Mouse (Mus musculus) hindbrain, embryonic 16.5 days (tissue): ENCODE data around the gene Bloc1s1. TPM values are rescaled to one million over a fixed set of nuclear protein-coding genes. Genes with fewer than 3 reads are reported as not detected.

Experiments used
- ATAC-seq: fragments of 200-750 bp; cut with Nextera tagmentation; 2 replicates; pipeline ENCODE4 v1.8.0; 2017; ENCODE audit warnings: moderate TSS enrichment, moderate library complexity
- H3K27ac ChIP-seq: fragments of 300-500 bp; sonication (generic); 2 replicates; pipeline ENCODE4 v1.5.1; 2014; ENCODE audit warnings: low read depth, mild to moderate bottlenecking, control low read depth, low read length, moderate library complexity
- H3K27me3 ChIP-seq: fragments of 300-500 bp; sonication (generic); replicated peaks from 2 replicates; pipeline ENCODE4 v1.6.1; 2014; ENCODE audit warnings: low read length; ENCODE audit not compliant: control insufficient read depth, insufficient read depth
- H3K36me3 ChIP-seq: fragments of 300-500 bp; sonication (generic); 2 replicates; pipeline ENCODE4 v1.6.1; 2014; ENCODE audit warnings: mild to moderate bottlenecking, low read length, moderate library complexity, mixed read lengths; ENCODE audit not compliant: control insufficient read depth, insufficient read depth
- H3K4me1 ChIP-seq: fragments of 300-500 bp; sonication (generic); 2 replicates; pipeline ENCODE4 v1.6.1; 2014; ENCODE audit warnings: low read depth, low read length; ENCODE audit not compliant: control insufficient read depth, insufficient read depth
- H3K4me2 ChIP-seq: fragments of 300-500 bp; sonication (generic); 2 replicates; pipeline ENCODE4 v1.6.1; 2014; ENCODE audit warnings: mild to moderate bottlenecking, low read length, control low read depth, moderate library complexity
- H3K4me3 ChIP-seq: fragments of 300-500 bp; sonication (generic); 2 replicates; pipeline ENCODE4 v1.5.1; 2014; ENCODE audit warnings: mild to moderate bottlenecking, low read length, control low read depth, moderate library complexity
- H3K9ac ChIP-seq: fragments of 300-500 bp; sonication (generic); 2 replicates; pipeline ENCODE4 v1.6.1; 2014; ENCODE audit warnings: low read depth, mild to moderate bottlenecking, control low read depth, low read length, moderate library complexity
- H3K9me3 ChIP-seq: fragments of 300-500 bp; sonication (generic); 2 replicates; pipeline ENCODE4 v1.6.1; 2014; ENCODE audit warnings: mild to moderate bottlenecking, low read length, moderate library complexity; ENCODE audit not compliant: control insufficient read depth
- WGBS: fragments of 180-500 bp; shearing (Covaris S2); extraction: QIAGEN DNeasy Blood & Tissue Kit; methylation state at CpG from one replicate; pipeline ENCODE4 v1.1.7; 2014; 5-methylcytosine and 5-hydroxymethylcytosine counted together
- polyA plus RNA-seq: library from polyadenylated mRNA; unstranded; fragments of >200 nt; fragmentation: Nextera tagmentation; extraction: Ambion mirVana; gene quantifications from 2 replicates; pipeline ENCODE4 v1.2.1, GENCODE M21; 2015

Bloc1s1 gene
- polyA plus RNA-seq, 1 experiment from 2014 or later, result 278 TPM

DNA sequence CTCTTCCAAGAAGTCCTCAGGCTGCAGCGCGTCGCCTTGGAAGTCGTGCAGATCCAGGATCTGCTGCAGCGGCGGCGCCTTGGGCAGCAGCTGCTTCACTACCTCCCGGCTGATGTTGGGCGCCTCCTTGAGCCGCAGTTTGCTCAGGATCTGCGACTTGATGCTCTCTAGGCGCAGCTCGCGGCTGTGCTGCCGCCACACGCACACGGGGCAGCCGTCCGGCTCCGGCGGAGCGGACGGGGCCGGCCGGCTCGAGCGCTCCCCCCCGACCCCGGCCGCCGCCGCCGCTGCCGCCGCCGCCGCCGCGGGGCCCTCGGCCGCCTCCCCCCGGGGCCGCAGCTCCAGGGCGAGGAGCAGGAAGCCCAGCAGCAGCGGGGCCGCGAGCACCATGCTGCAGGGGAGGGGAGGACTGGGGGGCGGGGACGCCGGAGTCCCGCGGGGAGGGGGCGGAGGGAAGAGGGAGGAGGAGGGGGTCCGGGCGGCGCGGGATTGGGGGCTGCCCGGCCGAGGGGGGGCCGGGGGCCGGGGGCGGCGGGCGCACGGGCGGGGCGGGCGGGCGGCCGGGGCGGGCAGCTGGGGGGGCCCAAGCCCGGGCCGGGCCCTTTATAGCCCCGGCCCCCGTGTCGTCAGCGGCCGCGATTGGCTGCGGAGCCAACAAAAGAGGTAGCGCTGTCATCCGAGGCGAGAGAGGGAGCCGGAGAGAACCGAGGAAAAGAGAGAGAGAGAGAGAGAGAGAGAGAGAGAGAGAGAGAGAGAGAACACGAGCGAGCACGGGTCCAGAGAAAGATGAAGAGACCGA lies 32.3 kb downstream of the Bloc1s1 start, which contains the start of gene Gdf11:
Gene Gdf11, minus strand, starts transcription at position 423 of the 799 bp plus-strand sequence.
- Histone ChIP-seq H3K27me3 (no peaks in the 10 kb centered on the region), H3K4me1 (peaks cover 26% of the 10 kb centered on the region), H3K4me3 (peak within 1 kb of the TSS; percentile 91), H3K9ac (peak within 1 kb of the TSS; percentile 88), H3K27ac (peak within 1 kb of the TSS; percentile 94), H3K36me3 (no peaks in the 10 kb centered on the region), H3K9me3 (no peaks in the 10 kb centered on the region), H3K4me2 (peak within 1 kb of the TSS; percentile 59)
- WGBS, result under 1% methylated on average over 61 of the region's 89 CpGs
- peak; percentile 84 for ATAC-seq

DNA sequence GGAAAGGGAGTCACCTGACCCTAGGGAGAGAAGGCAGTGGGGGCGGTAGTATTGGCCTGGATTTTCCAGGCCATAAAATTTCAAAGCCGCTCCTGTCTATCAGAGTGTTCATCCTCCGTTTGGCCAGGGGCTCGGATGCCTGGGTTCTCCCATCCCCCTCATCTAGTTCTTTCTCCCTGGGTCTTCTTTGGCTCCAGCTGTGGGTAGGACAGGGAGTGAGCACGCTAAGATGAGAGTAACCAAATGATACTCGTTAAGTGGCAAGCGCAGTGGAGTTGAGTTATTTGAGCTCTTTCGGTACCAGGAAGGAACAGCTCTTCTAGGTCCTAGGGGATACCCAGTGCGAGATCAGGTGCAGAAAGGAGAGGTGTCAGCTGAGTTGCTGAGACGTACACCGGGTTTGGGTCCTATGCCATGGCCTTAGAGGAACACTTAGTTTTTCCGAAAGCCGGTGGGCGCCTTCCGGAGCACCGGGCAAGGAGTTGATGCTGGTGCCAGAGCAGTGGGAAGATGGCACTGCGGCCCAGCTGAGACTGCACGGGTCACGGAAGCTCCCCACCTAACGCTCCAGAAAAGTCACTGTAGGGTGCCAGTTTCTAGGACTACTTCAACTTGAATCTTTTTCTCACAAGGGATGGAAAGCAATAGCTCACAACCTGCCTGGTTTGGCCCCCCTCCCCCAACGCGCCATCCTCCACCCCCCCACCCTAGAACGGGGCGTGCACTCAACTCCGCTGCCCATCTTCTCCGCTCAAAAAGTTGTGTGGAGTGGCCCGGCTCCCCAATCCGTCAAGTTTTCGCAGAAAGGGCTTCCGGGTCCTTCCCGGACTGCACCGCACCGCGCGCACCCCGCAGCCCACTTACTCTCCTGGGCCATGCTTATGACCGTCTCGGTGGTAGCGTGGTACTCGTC lies 33.2 kb downstream of the Bloc1s1 start:
- peak overlapping the region; percentile 94 for H3K27ac ChIP-seq
- no peaks in the 10 kb centered on the region for H3K27me3 ChIP-seq
- 0 out of 2 replicates have a peak, but pooled peaks cover 2% of the 10 kb centered on the region for H3K36me3 ChIP-seq
- H3K4me2 ChIP-seq, result peak overlapping the region; percentile 59
- peak; percentile 3; the same call in 1 of the 2 replicates for ATAC-seq
- under 1% methylated on average over 40 of the region's 40 CpGs for WGBS
- H3K9me3 ChIP-seq, result no peaks in the 10 kb centered on the region
- H3K9ac ChIP-seq, result peak overlapping the region; percentile 88
- peak overlapping the region; percentile 91 for H3K4me3 ChIP-seq
- H3K4me1 ChIP-seq, result peaks cover 26% of the 10 kb centered on the region

DNA sequence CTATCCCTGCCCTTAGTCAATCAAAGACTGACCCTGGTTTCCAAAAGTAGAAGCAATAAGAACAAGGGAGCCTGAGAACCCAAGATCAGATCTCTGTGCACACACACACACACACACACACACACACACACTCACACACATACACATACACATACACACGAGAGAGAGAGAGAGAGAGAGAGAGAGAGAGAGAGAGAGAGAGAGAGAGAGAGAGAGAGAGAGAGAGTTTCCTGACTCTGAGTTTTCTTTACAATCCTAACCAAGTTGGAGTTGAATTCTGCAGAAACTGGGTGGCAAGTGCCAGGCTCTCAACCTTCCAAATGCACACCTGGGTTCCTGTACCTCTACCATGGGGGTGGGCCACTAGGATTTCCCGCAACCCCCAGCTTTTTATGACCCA lies 34.0 kb downstream of the Bloc1s1 start:
- Histone ChIP-seq H3K9ac (peak overlapping the region; percentile 88), H3K4me1 (peaks cover 26% of the 10 kb centered on the region), H3K27me3 (no peaks in the 10 kb centered on the region), H3K4me3 (peak overlapping the region; percentile 91), H3K4me2 (peak overlapping the region; percentile 59), H3K9me3 (no peaks in the 10 kb centered on the region), H3K27ac (peak overlapping the region; percentile 30), H3K36me3 (0 out of 2 replicates have a peak, but pooled peaks cover 2% of the 10 kb centered on the region)
- ATAC-seq, result no peak
- WGBS, result 15% methylated on average over 2 of the region's 2 CpGs

DNA sequence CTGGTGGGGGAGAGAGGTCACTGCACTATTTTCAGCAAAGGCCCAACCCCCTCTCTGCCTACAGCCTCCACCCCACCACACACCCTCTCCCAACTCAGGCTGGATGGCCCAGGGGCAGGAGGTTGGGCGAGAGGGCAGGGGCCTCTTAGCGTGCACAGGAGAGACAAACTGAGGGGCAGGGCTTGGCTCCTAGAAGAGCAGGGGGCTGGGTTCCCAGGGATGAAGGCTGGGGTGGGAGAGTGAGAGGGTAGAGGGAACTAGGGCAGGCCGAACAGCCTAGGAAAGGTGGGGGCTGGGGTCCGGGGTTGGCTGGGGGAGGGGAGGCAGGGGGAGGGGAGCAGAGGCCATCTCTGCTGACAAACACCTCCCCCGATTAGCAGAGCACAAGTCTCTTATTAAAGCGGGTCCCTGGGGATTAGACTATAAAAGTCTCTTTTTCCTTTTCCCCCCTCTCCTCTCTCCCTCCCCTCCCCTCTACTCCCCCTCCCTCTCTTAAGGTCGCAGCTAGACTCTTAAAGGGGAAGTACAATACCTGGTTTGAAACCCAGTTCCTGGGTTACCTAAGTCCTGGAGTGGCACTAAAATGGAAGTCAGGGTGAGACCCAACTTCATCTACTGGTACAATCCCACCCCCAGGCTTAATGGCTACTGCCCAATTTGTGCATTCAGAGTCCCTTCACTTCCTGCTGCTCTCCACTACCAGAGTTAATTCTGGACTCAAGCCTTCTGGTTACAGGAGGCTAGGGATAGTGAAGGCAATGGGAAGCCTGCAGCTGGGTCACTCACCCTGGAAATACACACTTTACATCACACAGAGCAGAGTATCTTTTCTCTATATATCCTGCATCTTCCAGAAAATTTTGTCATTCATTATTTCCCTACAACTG lies 34.7 kb downstream of the Bloc1s1 start:
- Histone ChIP-seq H3K27me3 (no peaks in the 10 kb centered on the region), H3K27ac (peak overlapping the region; percentile 65), H3K9ac (peak overlapping the region; percentile 64), H3K9me3 (no peaks in the 10 kb centered on the region), H3K36me3 (0 out of 2 replicates have a peak, but pooled peaks cover 2% of the 10 kb centered on the region), H3K4me3 (peak overlapping the region; percentile 91), H3K4me2 (peak overlapping the region; percentile 59), H3K4me1 (peaks cover 26% of the 10 kb centered on the region)
- 0% methylated on average over 7 of the region's 7 CpGs for WGBS
- ATAC-seq, result peak; percentile 14; the same call in 1 of the 2 replicates

DNA sequence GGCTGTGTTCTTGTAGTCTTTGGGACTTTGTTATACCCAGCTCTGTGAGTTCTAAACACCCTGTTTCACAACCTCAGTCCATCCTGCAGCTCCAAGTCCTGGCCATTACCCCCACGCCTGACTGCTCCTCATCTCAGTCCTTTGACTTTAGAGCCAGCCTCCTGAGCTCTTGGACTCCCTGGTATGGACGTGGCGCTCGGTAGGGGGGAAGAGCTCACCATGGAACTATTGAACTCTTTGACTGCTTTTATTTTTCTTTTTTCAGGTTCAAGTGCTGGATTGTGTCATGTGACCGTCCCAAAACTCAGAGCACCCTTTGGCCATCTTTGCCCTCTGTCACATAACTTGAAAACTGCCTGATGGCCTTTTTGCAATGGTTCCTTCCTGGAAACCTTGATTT lies 41.8 kb downstream of the Bloc1s1 start:
- no peaks in the 10 kb centered on the region for H3K9me3 ChIP-seq
- ATAC-seq, result no peak
- no peak overlapping the region for H3K4me3 ChIP-seq
- no peaks in the 10 kb centered on the region for H3K27me3 ChIP-seq
- no peaks in the 10 kb centered on the region for H3K4me1 ChIP-seq
- H3K9ac ChIP-seq, result no peak overlapping the region
- 0 out of 2 replicates have a peak, but pooled peaks cover 2% of the 10 kb centered on the region for H3K36me3 ChIP-seq
- H3K4me2 ChIP-seq, result no peak overlapping the region
- WGBS, result 77% methylated on average over 5 of the region's 5 CpGs
- no peak overlapping the region for H3K27ac ChIP-seq

DNA sequence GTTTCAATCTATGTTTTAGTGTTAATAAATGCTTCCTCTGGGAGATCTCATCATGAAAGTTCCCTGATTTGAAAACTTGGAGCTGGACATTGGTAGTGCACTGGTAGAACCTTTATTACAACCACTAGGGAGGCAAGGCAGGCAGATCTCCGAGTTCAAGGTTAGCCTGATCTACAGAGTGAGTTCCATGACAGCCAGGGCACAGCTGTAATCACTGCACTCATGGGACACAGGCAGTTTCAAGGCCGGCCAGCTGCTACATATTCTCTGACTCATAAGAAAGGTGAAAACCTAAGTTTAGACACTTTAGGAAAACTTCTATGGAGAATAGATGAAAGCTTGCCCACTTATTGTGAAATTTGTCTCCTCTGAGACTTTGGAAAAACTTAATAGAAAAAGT lies 45.0 kb downstream of the Bloc1s1 start:
- no peaks in the 10 kb centered on the region for H3K27me3 ChIP-seq
- no peak overlapping the region for H3K4me3 ChIP-seq
- no peak overlapping the region for H3K4me2 ChIP-seq
- no peaks in the 10 kb centered on the region for H3K9me3 ChIP-seq
- no peak overlapping the region for H3K9ac ChIP-seq
- no peaks in the 10 kb centered on the region for H3K36me3 ChIP-seq
- no peak for ATAC-seq
- H3K27ac ChIP-seq, result no peak overlapping the region
- no peaks in the 10 kb centered on the region for H3K4me1 ChIP-seq
- 84% methylated on average over 2 of the region's 2 CpGs for WGBS

DNA sequence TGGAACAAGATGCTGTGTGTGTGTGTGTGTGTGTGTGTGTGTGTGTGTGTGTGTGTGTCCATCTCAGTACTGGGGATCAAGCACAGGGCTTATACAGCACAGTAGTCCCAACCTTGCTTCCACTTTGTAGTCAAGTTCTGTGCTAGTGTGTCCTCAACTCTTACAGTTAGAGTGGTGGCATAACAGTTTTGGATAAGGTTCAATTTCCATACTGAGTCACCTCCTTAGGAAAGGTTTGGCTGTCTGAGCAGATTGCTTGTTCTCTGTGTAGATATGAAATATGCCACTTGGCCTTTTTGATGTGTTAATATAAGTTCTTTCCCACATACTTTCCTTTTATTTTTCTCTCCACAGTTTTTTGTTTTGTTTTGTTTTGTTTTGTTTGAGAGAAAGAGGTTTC lies 45.5 kb downstream of the Bloc1s1 start:
- Histone ChIP-seq H3K4me3 (no peak overlapping the region), H3K9me3 (no peaks in the 10 kb centered on the region), H3K27me3 (no peaks in the 10 kb centered on the region), H3K27ac (no peak overlapping the region), H3K4me2 (no peak overlapping the region), H3K36me3 (0 out of 2 replicates have a peak, but pooled peaks cover 3% of the 10 kb centered on the region), H3K9ac (no peak overlapping the region), H3K4me1 (no peaks in the 10 kb centered on the region)
- no peak for ATAC-seq

DNA sequence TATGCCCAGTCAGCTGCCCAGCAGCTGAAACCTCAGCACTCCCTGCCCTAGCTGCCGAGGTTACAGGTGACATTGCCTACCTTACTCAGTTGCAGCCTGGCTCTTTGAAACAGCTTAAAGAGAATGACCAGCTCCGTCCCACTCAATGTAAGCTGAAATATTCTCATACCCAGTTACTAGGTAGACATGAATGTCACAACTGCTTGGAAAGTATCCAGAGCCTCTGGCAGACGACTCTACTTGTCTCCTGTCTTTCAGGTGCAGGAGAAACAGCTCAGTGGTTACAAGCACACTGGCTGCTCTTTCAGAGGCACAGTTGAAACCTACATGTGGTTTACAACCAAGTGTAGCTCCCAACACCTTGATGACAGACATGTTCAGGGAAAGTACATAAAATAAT lies 53.5 kb downstream of the Bloc1s1 start:
- Histone ChIP-seq H3K9ac (no peak overlapping the region), H3K4me3 (no peak overlapping the region), H3K9me3 (no peaks in the 10 kb centered on the region), H3K4me2 (no peak overlapping the region), H3K36me3 (0 out of 2 replicates have a peak, but pooled peaks cover 6% of the 10 kb centered on the region), H3K27ac (no peak overlapping the region), H3K27me3 (no peaks in the 10 kb centered on the region), H3K4me1 (no peaks in the 10 kb centered on the region)
- no peak for ATAC-seq
- 89% methylated on average over 3 of the region's 3 CpGs for WGBS
